Mouse (Mus musculus): Measurements from ENCODE around the gene Col16a1.

DNA sequence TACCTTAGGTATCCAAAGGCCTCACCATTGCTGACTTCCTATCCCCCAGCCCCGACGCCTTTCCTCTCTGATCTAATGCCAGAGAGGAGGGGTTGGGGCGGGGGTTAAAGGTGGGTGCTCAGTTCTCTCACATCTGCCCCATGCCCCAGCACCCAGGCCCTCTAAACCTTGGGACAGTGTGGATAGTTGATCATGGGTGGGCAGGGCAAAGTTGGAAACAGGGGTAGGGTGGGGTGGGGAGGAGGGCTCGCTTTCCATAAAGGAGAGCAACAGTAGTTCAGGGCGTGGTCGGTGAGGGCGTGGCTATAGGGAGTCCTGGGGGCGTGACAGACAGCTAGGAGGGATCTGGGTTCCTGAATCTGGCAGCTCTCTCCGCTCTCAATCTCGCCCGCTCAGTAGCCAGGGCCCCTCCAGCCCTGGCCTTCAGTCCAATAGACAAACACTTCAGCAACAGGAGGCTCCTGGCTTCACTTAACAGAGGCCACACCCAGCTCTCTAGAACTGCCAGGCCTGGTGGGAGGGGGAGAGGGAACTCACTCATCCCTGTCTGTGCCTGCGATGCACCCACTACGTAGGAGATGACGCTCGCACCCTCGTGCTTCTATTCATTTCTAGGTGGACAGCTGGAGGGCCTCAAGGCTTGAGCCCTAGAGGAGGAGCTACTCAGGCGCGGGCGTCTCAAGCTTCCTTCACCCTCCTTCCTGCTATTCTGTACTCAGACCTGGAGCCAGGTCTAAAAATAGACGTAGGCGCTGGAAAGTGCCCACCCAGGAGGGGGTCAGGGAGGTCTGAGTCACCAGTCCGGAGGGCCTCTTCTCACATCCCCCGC is 10.9 kb upstream of the Col16a1 start:
- TF ChIP-seq CTCF (IDR thresholded peaks at IDR 0.05; ENCODE audit: borderline replicate concordance, extremely low read depth, insufficient read depth, insufficient read length) (no peak), POLR2A (IDR thresholded peaks at IDR 0.05; ENCODE audit: borderline replicate concordance, extremely low read depth, insufficient read depth, insufficient read length, poor library complexity, severe bottlenecking) (no peak)
